Mouse (Mus musculus): ENCODE results near the gene Ssh2.

- TF ChIP-seq CTCF (conservative IDR thresholded peaks at IDR 0.05; ENCODE audit: insufficient read depth, insufficient read length, low read depth, low read length), result no peak
- no peak for TF ChIP-seq POLR2A (IDR thresholded peaks at IDR 0.05; ENCODE audit: low read depth, low read length)
Measured at GRCm38 (mm10) chr11:77495507-77495906, 279.4 kb downstream of the Ssh2 start.

Data from kidney, adult 2 months (tissue).